Mouse (Mus musculus) natural killer cell, adult 2 months (primary cell): ENCODE measurements around the gene Ubxn4.
"Not testable (repeated sequence)": the region's sequence is repeated elsewhere in the genome, so short reads cannot be mapped to it uniquely, and the experiment has no call there.

Source experiments
- DNase-seq, 2 experiments: peaks; one replicate each; pipeline ENCODE4 v3.0.0; 2022; ENCODE audit warnings: low spot score in 2 of 2

The Ubxn4 gene

DNA sequence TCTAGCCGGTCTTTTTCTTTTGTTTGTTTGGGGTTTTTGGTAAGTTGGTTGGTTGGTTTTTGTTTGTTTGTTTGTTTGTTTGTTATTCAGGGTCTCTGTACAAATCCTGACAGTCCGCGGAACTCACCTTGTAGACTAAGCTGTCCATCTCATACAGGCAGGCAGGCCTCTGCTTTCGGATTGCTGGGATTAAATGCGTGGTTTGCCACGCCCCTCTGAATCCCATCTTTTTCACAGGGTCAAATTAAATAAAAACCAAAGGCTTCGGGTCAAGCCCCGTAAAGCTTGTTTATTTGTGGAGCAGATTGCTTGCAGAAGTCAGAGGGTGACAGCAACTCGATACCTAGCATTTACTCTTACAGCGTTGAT is at the start of gene Ubxn4:
Gene Ubxn4, plus strand, starts transcription at position 338 of the 369 bp plus-strand sequence.
- no peak for DNase-seq

DNA sequence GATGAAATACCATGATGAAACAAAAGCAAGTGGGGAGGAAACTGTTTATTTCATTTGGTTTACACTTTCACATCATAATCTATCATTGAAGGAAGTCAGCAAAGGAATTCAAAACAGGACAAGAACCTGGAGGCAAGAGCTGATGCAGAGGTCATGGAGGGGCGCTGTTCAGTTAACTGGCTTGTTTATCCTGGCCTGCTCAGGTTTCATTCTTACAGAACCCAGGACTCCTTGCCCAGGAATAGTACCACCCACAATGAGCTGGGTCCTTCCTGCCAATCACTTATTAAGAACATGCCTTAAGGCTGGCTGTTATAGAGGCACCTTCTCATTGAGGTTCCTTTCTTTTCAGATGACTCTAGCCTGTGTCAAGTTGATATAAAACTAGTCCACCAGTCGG is 49.8 kb upstream of the Ubxn4 start:
- no peak for DNase-seq

- no peak for DNase-seq
These were observed 46.4 kb upstream of the Ubxn4 start for GRCm38 (mm10) chr1:128197353-128197752.

- no peak for DNase-seq
These were observed 30.5 kb upstream of the Ubxn4 start for GRCm38 (mm10) chr1:128213261-128213660.

GRCm38 (mm10) chr1:128221886-128222285 is 21.9 kb upstream of the Ubxn4 start:
- DNase-seq: no peak

DNA sequence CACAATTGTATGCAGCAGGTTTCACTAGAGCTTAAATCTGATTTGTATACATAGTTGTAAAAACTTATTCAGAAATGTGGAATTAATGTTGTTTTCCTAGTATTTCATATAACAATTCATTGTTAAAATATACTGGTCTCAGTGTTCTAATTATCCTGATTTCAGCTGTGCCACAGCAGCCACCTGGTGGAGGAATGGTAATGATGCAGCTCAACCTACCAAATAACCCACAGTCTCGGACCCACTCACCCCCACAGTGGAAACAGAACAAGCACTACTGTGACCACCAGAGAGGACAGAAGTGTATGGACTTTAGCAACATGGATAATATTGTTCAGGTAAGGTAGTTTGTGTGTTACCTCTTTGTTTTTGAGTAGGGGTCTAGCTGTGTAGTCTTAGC is 20.5 kb upstream of the Ubxn4 start:
- DNase-seq: no peak

GRCm38 (mm10) chr1:128235181-128235580 is 8.6 kb upstream of the Ubxn4 start:
- DNase-seq: no peak

GRCm38 (mm10) chr1:128243996-128244726 is 397 bp downstream of the Ubxn4 start:
- DNase-seq: peak; percentile 94 to 97

DNA sequence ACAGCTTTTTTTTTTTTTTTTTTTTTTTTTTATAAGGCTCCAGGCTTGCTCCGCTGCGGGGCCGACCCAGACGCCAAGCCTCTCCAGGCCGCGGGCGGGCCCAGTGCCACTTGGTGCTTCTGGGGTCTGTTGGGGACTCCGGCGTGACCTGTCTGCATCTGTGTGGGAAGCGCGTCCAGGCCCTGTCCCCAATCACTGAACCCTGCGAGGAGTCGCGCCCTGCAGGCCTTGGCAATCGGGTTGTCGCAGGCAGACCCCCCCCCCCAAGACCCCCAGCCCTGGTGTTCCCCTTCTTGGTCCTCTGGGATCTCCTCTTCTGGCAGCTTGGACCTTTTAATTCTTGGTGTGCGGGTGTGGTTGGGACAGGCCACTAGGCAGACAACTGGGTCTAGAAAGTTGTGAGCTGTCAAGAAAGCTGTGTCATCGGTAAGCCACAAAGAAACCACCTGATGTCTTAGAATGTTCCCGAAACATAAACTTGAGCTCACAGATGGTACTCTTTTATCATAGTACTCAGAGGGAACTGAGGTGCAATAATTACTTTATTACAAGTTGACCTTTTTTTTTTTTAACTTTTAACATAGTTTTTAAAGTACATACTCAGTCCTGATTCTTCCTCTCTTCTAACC is 1.1 kb downstream of the Ubxn4 start:
- DNase-seq: peak; percentile 37 to 49

DNA sequence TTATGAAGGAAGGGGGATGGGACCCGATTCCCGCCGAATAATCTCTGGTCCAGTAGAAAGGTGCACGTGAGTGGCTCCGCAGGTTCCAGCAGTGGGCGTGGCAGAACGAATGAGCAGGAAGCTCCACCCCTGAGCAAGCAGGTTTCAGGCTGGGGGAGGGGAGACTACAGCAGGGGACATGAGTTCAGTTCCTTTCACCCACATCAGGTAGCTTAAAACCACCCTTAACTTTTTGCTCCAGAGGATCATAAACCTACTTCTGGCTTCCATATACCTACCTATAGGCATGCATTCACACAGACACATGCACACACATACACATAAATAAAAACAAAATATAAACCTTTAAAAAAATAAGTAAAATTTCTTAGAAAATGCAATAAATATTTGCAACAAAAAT is 23.3 kb downstream of the Ubxn4 start:
- DNase-seq: not testable (repeated sequence)

GRCm38 (mm10) chr1:128270731-128271130 is 27.0 kb downstream of the Ubxn4 start:
- DNase-seq: no peak

GRCm38 (mm10) chr1:128275908-128276307 is 32.1 kb downstream of the Ubxn4 start:
- no peak for DNase-seq

DNA sequence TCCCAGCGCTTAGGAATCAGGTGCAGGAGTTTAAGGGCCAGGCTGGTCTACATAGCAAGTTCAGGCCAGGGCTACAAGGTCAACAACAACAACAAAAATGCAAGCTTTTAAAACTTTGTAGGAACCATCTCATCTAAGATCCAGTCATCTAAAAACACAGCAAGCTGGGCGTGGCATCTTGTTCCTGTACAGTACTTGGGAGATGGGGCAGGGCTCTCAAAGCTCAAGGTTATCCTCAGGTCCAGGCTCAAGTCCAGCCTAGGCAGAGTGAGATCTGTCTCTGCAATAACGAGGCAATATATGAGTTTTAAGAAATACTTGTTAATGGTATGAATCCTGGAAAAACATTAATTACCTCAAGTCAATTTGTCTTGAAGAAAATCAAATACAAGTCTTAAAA is 34.8 kb downstream of the Ubxn4 start:
- DNase-seq: no peak

DNA sequence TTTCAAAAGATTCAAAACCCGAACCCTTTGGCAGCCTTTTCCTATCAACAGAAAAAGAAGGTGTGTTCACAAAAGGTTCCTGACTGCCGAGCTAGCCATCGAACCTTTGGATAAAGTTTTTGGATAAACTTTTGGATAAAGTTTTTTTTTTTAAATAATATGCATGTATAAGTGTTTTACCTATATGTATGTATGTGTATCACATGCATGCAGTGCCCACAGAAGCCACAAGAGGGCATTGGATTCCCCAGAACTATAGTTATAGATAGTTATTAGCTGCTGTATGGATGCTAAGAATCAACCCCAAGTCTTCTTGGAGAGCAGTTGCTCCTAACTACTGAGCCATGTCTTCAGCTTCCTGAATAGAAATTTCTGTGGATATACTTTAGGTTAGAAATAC is 38.0 kb downstream of the Ubxn4 start:
- DNase-seq: no peak

GRCm38 (mm10) chr1:128282924-128283323 is 39.2 kb downstream of the Ubxn4 start:
- DNase-seq: no peak

DNA sequence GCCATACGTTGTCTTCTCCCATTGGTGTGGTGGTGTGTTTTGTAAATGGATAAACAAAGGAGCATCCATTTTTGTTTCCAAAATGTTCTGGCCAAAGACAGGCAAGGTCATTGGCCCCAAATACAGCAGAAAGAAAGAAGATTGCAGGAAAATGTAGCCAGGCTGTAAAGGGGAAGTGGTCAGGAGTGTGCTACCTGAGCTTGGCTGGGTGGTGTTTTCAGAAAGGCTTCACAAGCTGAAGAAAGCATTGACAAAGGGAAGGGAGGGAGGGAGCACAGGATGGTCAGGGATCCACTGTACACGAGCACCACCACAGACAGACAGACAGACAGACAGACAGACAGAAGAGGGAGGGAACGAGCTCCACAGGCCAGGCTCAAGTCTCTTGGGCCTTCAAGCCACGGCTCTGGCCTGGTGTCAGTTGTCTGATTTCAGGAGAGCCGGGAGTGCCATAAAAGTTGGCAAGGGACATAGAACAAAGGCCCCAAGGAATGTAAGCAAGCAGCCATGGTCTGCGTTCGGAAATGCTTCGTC is 40.5 kb downstream of the Ubxn4 start:
- DNase-seq: no peak

GRCm38 (mm10) chr1:128285136-128285535 is 41.4 kb downstream of the Ubxn4 start:
- DNase-seq: no peak

DNA sequence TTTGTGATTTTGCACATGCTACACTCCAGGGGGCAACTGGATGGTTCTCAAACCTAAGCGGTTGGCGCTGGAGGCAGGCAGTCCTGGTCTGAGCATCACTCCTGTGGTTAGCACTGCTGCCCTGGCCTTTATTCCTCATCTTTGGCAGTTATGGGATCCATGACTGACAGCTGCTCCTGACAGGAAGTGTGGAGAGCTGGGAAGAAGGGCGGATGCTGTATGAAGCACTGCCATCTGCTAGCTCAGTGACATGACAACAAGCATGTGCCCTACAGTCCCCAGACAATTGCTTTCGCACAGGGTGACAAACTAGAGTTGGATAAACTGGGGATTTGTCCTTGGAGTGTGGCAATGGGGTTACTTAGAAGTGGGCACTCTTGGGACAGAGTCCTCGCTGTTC is 46.5 kb downstream of the Ubxn4 start:
- DNase-seq: no peak

DNA sequence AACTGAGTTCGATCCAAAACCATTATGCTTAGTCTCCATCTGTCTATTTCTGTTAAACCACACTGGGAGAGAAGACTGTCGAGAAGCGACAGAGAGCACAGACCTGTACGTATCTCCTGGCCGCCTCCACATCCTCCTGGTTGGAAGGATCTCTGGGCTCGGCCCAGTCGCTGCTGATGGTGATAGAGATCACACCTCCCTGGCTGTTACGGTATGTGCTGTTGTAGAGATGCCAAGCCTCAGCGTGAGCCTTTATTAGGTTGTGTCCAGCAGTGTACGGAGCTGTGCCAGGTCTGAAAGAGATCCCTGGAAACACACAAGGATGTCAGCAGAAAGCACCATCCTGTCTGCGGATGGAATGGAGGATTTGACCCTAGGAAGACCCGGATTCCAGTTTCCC is 49.8 kb downstream of the Ubxn4 start:
- no peak for DNase-seq

- DNase-seq: no peak
These were observed 51.5 kb downstream of the Ubxn4 start for GRCm38 (mm10) chr1:128295296-128295695.

DNA sequence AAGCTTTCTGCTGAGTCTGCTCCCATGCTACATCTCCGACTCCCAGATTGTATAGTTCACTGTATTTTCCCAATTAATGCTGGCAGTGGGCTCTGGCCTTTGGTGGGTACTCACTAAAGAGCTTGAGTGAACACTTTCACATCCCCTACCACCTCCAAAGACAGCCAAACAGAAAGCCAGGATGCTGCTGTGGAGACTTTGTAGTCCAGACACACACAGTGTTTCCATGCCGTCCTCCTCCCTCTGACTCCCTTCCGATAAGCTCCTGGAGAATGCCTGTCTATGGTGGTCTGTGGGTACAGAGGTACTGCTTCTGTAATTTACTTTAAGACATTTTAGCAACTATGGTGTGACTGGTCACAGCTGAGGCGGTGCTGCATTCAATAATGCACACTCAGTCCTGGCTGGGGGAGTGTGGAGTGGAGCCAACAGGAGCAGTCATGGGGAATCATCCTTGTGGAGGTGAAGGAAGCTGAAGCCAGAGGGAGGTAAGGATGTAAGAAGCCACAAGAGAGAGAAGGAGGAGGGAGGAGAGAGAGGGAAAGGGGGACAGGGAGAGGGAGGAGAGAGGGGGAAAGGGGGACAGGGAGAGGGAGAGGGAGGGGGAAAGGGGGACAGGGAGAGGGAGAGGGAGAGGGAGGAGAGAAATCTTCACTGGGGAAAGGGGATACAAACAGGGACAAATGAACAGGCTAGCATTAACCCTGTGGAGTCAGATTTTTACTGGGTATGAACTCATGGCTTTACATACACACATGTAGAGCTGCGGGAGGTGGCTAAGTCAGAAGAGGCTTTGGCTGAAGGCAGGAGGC is 52.2 kb downstream of the Ubxn4 start:
- no peak for DNase-seq

- no peak for DNase-seq
These were observed 60.1 kb downstream of the Ubxn4 start for GRCm38 (mm10) chr1:128303900-128304299.

- no peak for DNase-seq
These were observed 65.3 kb downstream of the Ubxn4 start for GRCm38 (mm10) chr1:128309043-128309442.
